ENCODE assay signal across 10 mouse cellular contexts in the genomic region with DNA sequence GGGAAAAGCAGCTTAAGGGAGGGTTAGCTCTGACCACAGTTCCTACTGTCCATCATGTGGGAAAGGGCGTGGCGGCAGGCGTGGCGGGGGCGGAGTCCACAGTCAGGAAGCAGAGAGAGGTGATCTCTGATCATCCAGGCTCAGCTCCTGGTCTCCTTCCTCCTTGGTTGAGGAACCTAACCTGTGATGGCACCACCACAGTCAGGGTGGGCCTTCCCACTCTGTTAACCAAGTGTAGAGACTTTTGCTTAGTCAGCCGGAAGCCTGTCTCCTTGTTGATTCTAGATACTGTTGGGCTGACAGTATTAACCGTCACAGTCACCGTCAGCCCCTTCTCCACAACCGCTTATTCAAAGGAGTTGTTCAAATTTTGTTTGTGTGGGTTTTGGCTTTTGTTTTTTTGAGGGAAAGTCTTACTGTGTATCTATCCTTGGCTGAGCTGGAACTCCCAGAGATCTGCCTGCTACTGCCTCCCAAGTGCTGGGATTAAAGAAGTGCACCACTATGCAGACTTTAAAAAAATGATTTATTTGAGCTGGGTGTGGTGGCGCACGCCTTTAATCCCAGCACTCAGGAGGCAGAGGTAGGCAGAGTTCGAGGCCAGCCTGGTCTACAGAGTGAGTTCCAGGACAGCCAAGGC. TPM values are rescaled to one million over a fixed set of nuclear protein-coding genes. Genes with fewer than 3 reads are reported as not detected.
A peak's percentile ranks its signal among the peaks of the same experiment; 100 is the strongest.
DNase-seq lines count a peak whose midpoint lies in the region; ATAC-seq and TF ChIP-seq lines count a peak whose summit lies in the region.
"Had no signal": no experiment of that assay in that cellular context is flagged by ENCODE, and none has a peak within 500 bp of the region (broad histone marks: within the 10 kb centered on the region; RNA-seq: fewer than 3 reads in every experiment).

No protein-coding gene starts in this region.

- no peaks in the 10 kb centered on the region for H3K9me3 ChIP-seq in kidney, embryonic 15.5 days (replicated peaks)
- H3K9me3 ChIP-seq: limb, embryonic 15.5 days had no signal

- TF ChIP-seq POLR2A in lung, adult 2 months (IDR thresholded peaks at IDR 0.05; ENCODE audit: borderline replicate concordance, extremely low read depth, low read depth, low read length), result no peak
- no peak for TF ChIP-seq POLR2A in bone marrow, adult 2 months (IDR thresholded peaks at IDR 0.05; ENCODE audit: borderline replicate concordance, control insufficient read depth, low read depth, low read length)

- no peak for TF ChIP-seq CTCF in lung, adult 2 months (IDR thresholded peaks at IDR 0.05; ENCODE audit: insufficient read depth, low read length)
- no peak for TF ChIP-seq CTCF in bone marrow, adult 2 months (IDR thresholded peaks at IDR 0.05; ENCODE audit: control insufficient read depth, insufficient read depth, low read length)

- no peak overlapping the region for H3K4me3 ChIP-seq in lung, adult 2 months (replicated peaks; ENCODE audit: extremely low read depth, low read depth, low read length)
- H3K4me3 ChIP-seq in bone marrow, adult 2 months (replicated peaks; ENCODE audit: control insufficient read depth, low read depth, low read length), result no peak overlapping the region
- H3K4me3 ChIP-seq in kidney, embryonic 15.5 days (replicated peaks), result no peak overlapping the region
- H3K4me3 ChIP-seq: limb, embryonic 15.5 days had no signal

- peaks cover 8% of the 10 kb centered on the region for H3K4me1 ChIP-seq in lung, adult 2 months (ENCODE audit: control insufficient read depth, insufficient read depth, low read length)
- H3K4me1 ChIP-seq in bone marrow, adult 2 months (ENCODE audit: control insufficient read depth, insufficient read depth, low read length), result peaks cover 6% of the 10 kb centered on the region; the same call in 1 of the 2 replicates
- peaks cover 83% of the 10 kb centered on the region for H3K4me1 ChIP-seq in kidney, embryonic 15.5 days

- 79% methylated on average over 12 of the region's 12 CpGs for WGBS in lung, adult 2 months
- WGBS in bone marrow, adult 2 months, result 18% methylated on average over 12 of the region's 12 CpGs
- WGBS in kidney, embryonic 15.5 days, result 73% methylated on average over 12 of the region's 12 CpGs

- no peaks in the 10 kb centered on the region for H3K27me3 ChIP-seq in kidney, embryonic 15.5 days
- H3K27me3 ChIP-seq: limb, embryonic 15.5 days had no signal

- H3K9ac ChIP-seq in kidney, embryonic 15.5 days, result no peak overlapping the region
- H3K9ac ChIP-seq: limb, embryonic 15.5 days had no signal

- DNase-seq in lung, postnatal 10 days, result peak; percentile 37
- no peak for DNase-seq in lung, adult 2 months
- DNase-seq in T-cell, adult 2 months (ENCODE audit: low spot score), result no peak
- no peak for DNase-seq in cerebellum, adult 11-12 months

- 0 out of 2 replicates have a peak, but pooled peaks cover 3% of the 10 kb centered on the region for H3K36me3 ChIP-seq in kidney, embryonic 15.5 days
- H3K36me3 ChIP-seq: limb, embryonic 15.5 days had no signal

- no peak for ATAC-seq in kidney, embryonic 15.5 days (replicated peaks; ENCODE audit: low FRiP score)
- ATAC-seq in monocyte, adult 5-6 weeks (replicated peaks; ENCODE audit: insufficient number of reproducible peaks, low FRiP score, low TSS enrichment, poor library complexity, severe bottlenecking), result peak; percentile 44

- H3K4me2 ChIP-seq in kidney, embryonic 15.5 days, result no peak overlapping the region
- H3K4me2 ChIP-seq: limb, embryonic 15.5 days had no signal

- peak overlapping the region; percentile 31; the same call in 1 of the 2 replicates for H3K27ac ChIP-seq in bone marrow, adult 2 months (ENCODE audit: control insufficient read depth, insufficient read depth, low read depth, low read length, poor library complexity)
- peak overlapping the region; percentile 52 for H3K27ac ChIP-seq in kidney, embryonic 15.5 days
- H3K27ac ChIP-seq: limb, embryonic 15.5 days had no signal

RNA-seq across cellular contexts. Expression of gene Palm, which starts 5.0 kb away (rescaled TPM):
- polyA plus RNA-seq in lung, adult 2 months (2012; rRNA removed), result 34.2 and 38.5 TPM in 2 replicates
- polyA plus RNA-seq in bone marrow, adult 2 months (2011; ENCODE audit: insufficient read depth, insufficient read length, low replicate concordance, missing spikeins), result 19.7 and 36.1 TPM in 2 replicates
- polyA plus RNA-seq in kidney, embryonic 15.5 days (2015; fragmentation: Nextera tagmentation; extraction: Ambion mirVana), result 144 and 158 TPM in 2 replicates
- 21.3 to 30.9 TPM (median 27.0 TPM) in 3 replicates for total RNA-seq in monocyte, adult 5-6 weeks (2017)

RNA-seq across cellular contexts. Expression of gene Prss57, which starts 7.6 kb away (rescaled TPM):
- 0.20 TPM in 1 of 2 replicates, not detected in the other for polyA plus RNA-seq in lung, adult 2 months (2012; rRNA removed)
- 13.1 and 40.0 TPM in 2 replicates for polyA plus RNA-seq in bone marrow, adult 2 months (2011; ENCODE audit: insufficient read depth, insufficient read length, low replicate concordance, missing spikeins)
- polyA plus RNA-seq in kidney, embryonic 15.5 days (2015; fragmentation: Nextera tagmentation; extraction: Ambion mirVana), result 0.29 TPM in 1 of 2 replicates, not detected in the other
- 0.21 to 2.1 TPM in 2 of 3 replicates, not detected in the other for total RNA-seq in monocyte, adult 5-6 weeks (2017)
- total RNA-seq: gastrocnemius, adult 8-10 months had no signal
- polyA plus RNA-seq: embryonic facial prominence, embryonic 14.5 days had no signal

RNA-seq across cellular contexts. Expression of gene Fstl3, which starts 21.3 kb away (rescaled TPM):
- polyA plus RNA-seq in lung, adult 2 months (2012; rRNA removed), result 65.8 and 72.7 TPM in 2 replicates
- polyA plus RNA-seq in bone marrow, adult 2 months (2011; ENCODE audit: insufficient read depth, insufficient read length, low replicate concordance, missing spikeins), result 1.0 and 1.8 TPM in 2 replicates
- 15.3 and 15.6 TPM in 2 replicates for polyA plus RNA-seq in kidney, embryonic 15.5 days (2015; fragmentation: Nextera tagmentation; extraction: Ambion mirVana)
- 1.3 to 3.3 TPM (median 2.0 TPM) in 3 replicates for total RNA-seq in monocyte, adult 5-6 weeks (2017)

RNA-seq across cellular contexts. Expression of gene Misp, which starts 22.4 kb away (rescaled TPM):
- 4.0 and 4.8 TPM in 2 replicates for polyA plus RNA-seq in lung, adult 2 months (2012; rRNA removed)
- polyA plus RNA-seq in bone marrow, adult 2 months (2011; ENCODE audit: insufficient read depth, insufficient read length, low replicate concordance, missing spikeins), result not detected in 2 replicates
- polyA plus RNA-seq in kidney, embryonic 15.5 days (2015; fragmentation: Nextera tagmentation; extraction: Ambion mirVana), result 14.9 and 15.2 TPM in 2 replicates
- total RNA-seq in monocyte, adult 5-6 weeks (2017), result not detected in 3 replicates
- total RNA-seq: gastrocnemius, adult 8-10 months had no signal

RNA-seq across cellular contexts. Expression of gene Rnf126, which starts 31.7 kb away (rescaled TPM):
- 103 and 134 TPM in 2 replicates for polyA plus RNA-seq in lung, adult 2 months (2012; rRNA removed)
- polyA plus RNA-seq in bone marrow, adult 2 months (2011; ENCODE audit: insufficient read depth, insufficient read length, low replicate concordance, missing spikeins), result 26.5 and 42.8 TPM in 2 replicates
- 88.5 and 102 TPM in 2 replicates for polyA plus RNA-seq in kidney, embryonic 15.5 days (2015; fragmentation: Nextera tagmentation; extraction: Ambion mirVana)
- total RNA-seq in monocyte, adult 5-6 weeks (2017), result 3.5 to 18.0 TPM (median 8.8 TPM) in 3 replicates

Comparison
In these comparisons a context has a peak if more than half of its experiments do, and no peak if none do; other contexts are left out.
1. RNA of gene Prss57, which starts 7.6 kb away (polyA plus RNA-seq): 13.1 to 40.0 TPM in bone marrow, adult 2 months; 0.29 TPM in kidney, embryonic 15.5 days and 0.20 TPM in lung, adult 2 months; every median in the first group is over 10 times any median in the second.